Mouse (Mus musculus) kidney, postnatal 4 days (tissue): ENCODE measurements around the gene Grhpr.
"Not testable (repeated sequence)": the region's sequence is repeated elsewhere in the genome, so short reads cannot be mapped to it uniquely, and the experiment has no call there.

Experiments used
- DNase-seq, 2 experiments: peaks; one replicate each; pipeline ENCODE4 v3.0.0; 2021; ENCODE audit warnings: mixed read lengths in 2 of 2

The Grhpr gene

DNA sequence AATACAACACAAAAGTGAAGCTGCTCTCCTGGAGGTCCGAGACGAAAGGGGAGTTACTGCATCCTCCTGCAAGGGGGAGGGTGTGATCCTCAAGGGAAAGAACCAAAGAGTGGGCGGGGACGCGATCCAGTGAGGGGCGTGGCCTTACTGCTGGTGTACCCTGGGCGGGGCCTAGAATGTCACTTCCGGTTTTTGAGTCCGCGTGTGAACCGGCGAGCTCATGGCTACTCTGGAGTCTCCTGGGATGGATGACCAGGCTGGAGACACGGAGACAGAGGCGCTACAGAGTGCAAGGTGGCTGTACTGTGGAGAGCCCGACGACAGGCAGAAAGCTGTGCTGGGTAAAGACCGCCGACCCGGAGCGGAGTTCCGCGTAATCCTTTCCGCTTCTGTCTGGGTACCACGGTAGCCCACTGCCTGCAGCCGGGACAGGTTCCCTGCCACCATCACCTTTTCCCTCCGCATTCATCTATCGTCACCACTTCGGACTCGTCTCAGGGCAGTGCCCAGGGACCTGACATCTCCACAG, 37.3 kb downstream of the Grhpr start, which contains the start of gene Polr1e:
Gene Polr1e (plus strand): TSS at position 132 of the 529 bp plus-strand sequence.
- peak; percentile 98 for DNase-seq

GRCm38 (mm10) chr4:45019009-45019408, 37.8 kb downstream of the Grhpr start:
- peak in 1 of 2 experiments; percentile 18 for DNase-seq

- DNase-seq = no peak
Measured at GRCm38 (mm10) chr4:45026459-45026858, 45.3 kb downstream of the Grhpr start.

- DNase-seq = no peak
Measured at GRCm38 (mm10) chr4:45032586-45032985, 51.4 kb downstream of the Grhpr start.

GRCm38 (mm10) chr4:45034693-45035628, 53.8 kb downstream of the Grhpr start:
- peak; percentile 76 to 84 for DNase-seq

GRCm38 (mm10) chr4:45036048-45036447, 54.9 kb downstream of the Grhpr start:
- no peak for DNase-seq

GRCm38 (mm10) chr4:45036571-45036970, 55.4 kb downstream of the Grhpr start:
- no peak for DNase-seq

GRCm38 (mm10) chr4:45037455-45038410, 56.5 kb downstream of the Grhpr start:
- peak in 1 of 2 experiments; percentile 27 for DNase-seq

DNA sequence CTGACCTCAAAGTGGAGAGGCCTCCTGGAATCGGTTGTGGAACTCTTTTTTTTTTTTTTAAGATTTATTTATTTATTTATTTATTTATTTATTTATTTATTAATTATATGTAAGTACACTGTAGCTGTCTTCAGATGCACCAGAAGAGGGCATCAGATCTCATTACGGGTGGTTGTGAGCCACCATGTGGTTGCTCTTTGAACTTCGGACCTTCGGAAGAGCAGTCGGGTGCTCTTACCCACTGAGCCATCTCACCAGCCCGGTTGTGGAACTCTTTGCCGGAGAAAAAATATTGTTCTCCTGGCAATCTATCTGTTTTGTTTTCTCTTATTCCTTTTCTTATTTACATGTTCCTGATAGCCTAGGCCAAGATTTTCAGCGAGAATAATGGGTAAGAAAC, 57.7 kb downstream of the Grhpr start:
- DNase-seq = peak; percentile 16 to 47

DNA sequence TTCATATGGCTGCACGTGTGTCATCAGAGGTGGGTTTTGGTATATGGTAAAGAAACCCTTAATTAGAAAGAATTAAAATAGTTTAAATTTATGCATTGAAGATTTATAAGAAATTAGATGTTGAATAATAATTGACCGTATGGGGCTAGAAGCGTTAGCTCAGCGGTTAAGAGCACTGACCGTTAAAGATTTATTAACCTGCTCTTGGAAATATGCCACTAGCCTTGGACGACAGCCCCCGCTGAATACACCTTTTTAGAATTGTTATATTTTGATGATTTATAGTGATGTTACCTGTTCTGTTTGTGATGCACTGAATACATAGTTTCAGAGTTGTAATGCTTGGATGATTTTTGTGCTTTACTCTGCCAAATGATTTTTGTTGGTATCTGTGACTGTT, 58.4 kb downstream of the Grhpr start:
- not testable (repeated sequence) for DNase-seq
